Mouse (Mus musculus) cerebellum, adult 2 months (tissue): ENCODE data around the gene Il15.

Experiments used
- CTCF ChIP-seq: fragments of 200-500 bp; IDR thresholded peaks from 2 replicates; pipeline ENCODE4 v1.5.1; 2011; ENCODE audit warnings: low read depth, mild to moderate bottlenecking, control low read depth, low read length, moderate library complexity, borderline replicate concordance; ENCODE audit not compliant: insufficient read depth
- POLR2A ChIP-seq: fragments of 200-500 bp; IDR thresholded peaks from 2 replicates; pipeline ENCODE4 v1.6.1; 2011; ENCODE audit warnings: low read length, control low read depth, borderline replicate concordance; ENCODE audit not compliant: insufficient read depth

DNA sequence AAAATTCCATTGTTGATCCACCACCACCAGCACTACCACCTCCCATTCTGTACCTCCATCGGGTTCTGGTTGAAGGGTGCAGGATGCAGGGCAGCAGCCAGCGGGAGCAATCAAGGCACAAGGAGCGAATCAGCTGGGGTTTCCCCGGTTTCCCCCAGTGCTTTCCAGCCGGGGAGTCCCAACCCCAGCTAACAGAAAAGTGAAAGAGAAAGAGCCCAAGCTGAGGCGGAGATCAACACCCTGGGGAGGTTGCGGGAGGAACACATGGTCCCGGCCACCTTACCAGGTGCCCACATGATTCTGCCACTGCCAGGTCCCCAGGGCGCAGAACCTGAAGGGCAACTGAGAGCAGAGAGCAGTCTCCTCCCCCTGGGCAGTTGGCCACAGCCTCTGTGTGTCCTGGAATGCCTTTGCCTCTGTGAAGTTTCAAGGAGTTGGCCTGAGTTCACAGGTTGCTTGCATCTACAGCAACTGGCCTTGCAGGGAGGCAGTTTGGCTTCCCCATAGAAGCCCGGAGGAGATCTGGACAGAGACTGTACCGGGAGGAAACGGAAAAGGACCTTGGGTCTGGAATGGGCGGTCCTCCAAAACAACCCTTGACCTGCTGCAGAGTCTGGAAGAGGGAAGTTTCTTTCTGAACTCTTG is at the start of gene Il15:
- TF ChIP-seq POLR2A (no peak), CTCF (no peak)
